Mouse (Mus musculus): ENCODE measurements around the gene Mpdz. TPM values are rescaled to one million over a fixed set of nuclear protein-coding genes. Genes with fewer than 3 reads are reported as not detected.

Mpdz gene
- polyA plus RNA-seq, 1 experiment = 10.1 TPM

DNA sequence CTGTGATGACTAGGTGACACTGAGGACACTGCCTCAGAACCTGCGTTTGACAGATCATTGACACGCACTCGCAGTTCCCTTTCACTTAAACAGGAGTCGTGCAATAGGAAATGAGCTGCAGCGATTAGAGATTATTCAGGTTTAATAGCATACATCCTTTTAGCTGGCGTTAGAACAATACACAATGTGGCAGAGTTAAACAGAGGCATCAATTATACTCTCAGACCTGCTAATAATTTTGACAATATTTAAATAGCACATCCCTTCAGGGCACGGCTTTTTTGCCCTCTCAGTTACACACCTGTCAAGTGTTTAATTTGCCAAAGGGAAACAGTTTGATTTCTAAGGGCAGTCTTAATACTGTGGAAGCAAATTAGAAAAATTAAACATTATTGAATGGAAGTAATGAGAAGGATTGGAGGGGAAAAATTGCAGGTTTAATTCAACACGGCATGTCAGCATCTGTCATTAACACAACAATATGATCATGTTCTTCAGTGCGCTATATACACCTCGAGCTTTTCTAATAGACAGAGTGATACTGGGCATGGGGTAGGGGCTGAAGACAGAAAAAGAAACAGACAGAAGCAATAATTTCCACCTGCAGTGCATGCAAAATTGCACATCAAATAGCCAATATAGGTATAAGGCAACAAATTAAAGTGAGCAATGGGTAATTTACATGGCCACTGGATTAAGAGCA, 27.1 kb downstream of the Mpdz start:
- Histone ChIP-seq H3K36me3 (ENCODE audit: control insufficient read depth, insufficient read depth) (peaks cover 4% of the 10 kb centered on the region), H3ac (ENCODE audit: control insufficient read depth, insufficient read length) (no peak overlapping the region), H3K79me2 (ENCODE audit: control insufficient read depth, insufficient read depth) (no peaks in the 10 kb centered on the region), H3K4me3 (no peak overlapping the region), H3K27me3 (ENCODE audit: control insufficient read depth, insufficient read depth, insufficient read length) (no peaks in the 10 kb centered on the region), H3K4me2 (ENCODE audit: low read depth) (no peak overlapping the region)
- TF ChIP-seq TCF3 (IDR thresholded peaks at IDR 0.05; ENCODE audit: insufficient read length, low read depth) (no peak), SRF (IDR thresholded peaks at IDR 0.05; ENCODE audit: control insufficient read depth, insufficient read length, low read depth) (no peak), POLR2A (IDR thresholded peaks at IDR 0.05; ENCODE audit: insufficient read length, low read depth) (no peak), USF1 (IDR thresholded peaks at IDR 0.05; ENCODE audit: low read depth) (no peak), MAX (IDR thresholded peaks at IDR 0.05; ENCODE audit: low read depth) (no peak), TCF12 (IDR thresholded peaks at IDR 0.05; ENCODE audit: insufficient read depth, poor library complexity, severe bottlenecking) (no peak), REST (IDR thresholded peaks at IDR 0.05; ENCODE audit: insufficient read depth, insufficient read length) (no peak), CEBPB (IDR thresholded peaks at IDR 0.05; ENCODE audit: insufficient read depth, poor library complexity, severe bottlenecking) (no peak), MYOG (IDR thresholded peaks at IDR 0.05; ENCODE audit: control insufficient read depth in 1 of 3, insufficient read depth in 1 of 3, insufficient read length in 2 of 3, low read depth in 2 of 3) (no peak), MYOD1 (IDR thresholded peaks at IDR 0.05; ENCODE audit: control insufficient read depth in 1 of 3, insufficient read length in 2 of 3, low read depth in 2 of 3) (no peak), E2F4 (IDR thresholded peaks at IDR 0.05; ENCODE audit: insufficient read depth) (no peak), POLR2AphosphoS2 (IDR thresholded peaks at IDR 0.05; ENCODE audit: insufficient read length, low read depth) (no peak)

DNA sequence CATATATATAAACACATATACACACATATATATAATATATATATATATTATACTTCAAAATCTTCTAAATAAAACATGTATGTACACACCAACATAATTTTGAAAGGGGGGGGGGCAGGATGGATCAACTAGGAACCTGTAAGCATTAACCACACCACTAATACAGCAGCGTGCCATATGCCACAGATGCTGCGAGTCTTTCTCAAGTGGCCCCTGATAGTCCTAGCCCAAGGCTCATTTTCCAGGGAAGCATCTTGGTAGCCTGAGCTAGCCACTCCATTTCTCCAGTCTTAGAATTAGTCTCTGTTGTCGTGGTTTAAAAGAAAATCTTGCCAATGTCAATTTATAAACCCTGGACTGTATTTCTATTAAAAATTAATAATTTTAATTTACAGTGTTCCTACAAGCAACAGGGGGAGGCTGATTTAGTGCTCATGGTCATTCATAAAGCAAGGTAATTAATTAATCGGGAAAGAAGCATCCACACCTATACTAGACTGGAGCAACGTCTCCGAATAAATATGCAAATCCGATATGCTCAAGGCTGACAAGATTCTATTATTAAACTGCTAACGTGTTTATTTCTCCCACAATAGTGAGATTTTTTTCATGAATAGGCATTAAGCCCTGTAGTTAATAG, 27.8 kb downstream of the Mpdz start:
- no peak overlapping the region for H3K4me2 ChIP-seq (ENCODE audit: low read depth)
- no peaks in the 10 kb centered on the region for H3K79me2 ChIP-seq (ENCODE audit: control insufficient read depth, insufficient read depth)
- H3ac ChIP-seq (ENCODE audit: control insufficient read depth, insufficient read length) = no peak overlapping the region
- peaks cover 4% of the 10 kb centered on the region for H3K36me3 ChIP-seq (ENCODE audit: control insufficient read depth, insufficient read depth)
- H3K27me3 ChIP-seq (ENCODE audit: control insufficient read depth, insufficient read depth, insufficient read length) = no peaks in the 10 kb centered on the region
- no peak overlapping the region for H3K4me3 ChIP-seq
- no peak for TF ChIP-seq TCF12 (IDR thresholded peaks at IDR 0.05; ENCODE audit: insufficient read depth, poor library complexity, severe bottlenecking)
- no peak for TF ChIP-seq REST (IDR thresholded peaks at IDR 0.05; ENCODE audit: insufficient read depth, insufficient read length)
- no peak for TF ChIP-seq SRF (IDR thresholded peaks at IDR 0.05; ENCODE audit: control insufficient read depth, insufficient read length, low read depth)
- TF ChIP-seq E2F4 (IDR thresholded peaks at IDR 0.05; ENCODE audit: insufficient read depth) = no peak

DNA sequence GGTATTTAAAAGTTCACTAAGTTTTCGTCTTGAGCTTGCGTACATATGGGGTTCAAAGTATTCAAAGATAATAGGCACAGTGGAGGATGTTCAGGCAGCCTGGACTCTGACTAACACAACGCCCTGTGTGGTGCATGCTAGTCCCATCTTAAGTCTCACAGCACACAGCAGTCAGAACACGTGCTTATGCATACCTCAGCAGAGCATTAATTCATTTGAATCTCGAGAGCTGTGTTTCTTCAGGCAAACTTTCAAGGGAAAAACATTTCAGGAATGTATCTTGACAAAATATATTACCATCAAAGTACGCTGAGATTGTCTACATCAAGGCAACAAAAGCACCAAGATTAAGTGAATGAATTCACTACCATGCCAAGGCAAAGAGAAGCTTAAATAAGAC, 45.7 kb downstream of the Mpdz start:
- no peaks in the 10 kb centered on the region for H3K27me3 ChIP-seq (ENCODE audit: control insufficient read depth, insufficient read depth, insufficient read length)
- TF ChIP-seq POLR2AphosphoS2 (IDR thresholded peaks at IDR 0.05; ENCODE audit: insufficient read length, low read depth) (no peak), MYOD1 (IDR thresholded peaks at IDR 0.05; ENCODE audit: control insufficient read depth in 1 of 3, insufficient read length in 2 of 3, low read depth in 2 of 3) (no peak), USF1 (IDR thresholded peaks at IDR 0.05; ENCODE audit: low read depth) (no peak), E2F4 (IDR thresholded peaks at IDR 0.05; ENCODE audit: insufficient read depth) (no peak), SRF (IDR thresholded peaks at IDR 0.05; ENCODE audit: control insufficient read depth, insufficient read length, low read depth) (no peak), REST (IDR thresholded peaks at IDR 0.05; ENCODE audit: insufficient read depth, insufficient read length) (no peak), CEBPB (IDR thresholded peaks at IDR 0.05; ENCODE audit: insufficient read depth, poor library complexity, severe bottlenecking) (no peak), TCF3 (IDR thresholded peaks at IDR 0.05; ENCODE audit: insufficient read length, low read depth) (no peak), MAX (IDR thresholded peaks at IDR 0.05; ENCODE audit: low read depth) (no peak), TCF12 (IDR thresholded peaks at IDR 0.05; ENCODE audit: insufficient read depth, poor library complexity, severe bottlenecking) (no peak), POLR2A (IDR thresholded peaks at IDR 0.05; ENCODE audit: insufficient read length, low read depth) (no peak), MYOG (IDR thresholded peaks at IDR 0.05; ENCODE audit: control insufficient read depth in 1 of 3, insufficient read depth in 1 of 3, insufficient read length in 2 of 3, low read depth in 2 of 3) (no peak)
- H3K4me3 ChIP-seq = no peak overlapping the region
- no peak overlapping the region for H3K4me2 ChIP-seq (ENCODE audit: low read depth)
- H3ac ChIP-seq (ENCODE audit: control insufficient read depth, insufficient read length) = no peak overlapping the region
- H3K36me3 ChIP-seq (ENCODE audit: control insufficient read depth, insufficient read depth) = no peaks in the 10 kb centered on the region
- peaks cover 4% of the 10 kb centered on the region for H3K79me2 ChIP-seq (ENCODE audit: control insufficient read depth, insufficient read depth)

DNA sequence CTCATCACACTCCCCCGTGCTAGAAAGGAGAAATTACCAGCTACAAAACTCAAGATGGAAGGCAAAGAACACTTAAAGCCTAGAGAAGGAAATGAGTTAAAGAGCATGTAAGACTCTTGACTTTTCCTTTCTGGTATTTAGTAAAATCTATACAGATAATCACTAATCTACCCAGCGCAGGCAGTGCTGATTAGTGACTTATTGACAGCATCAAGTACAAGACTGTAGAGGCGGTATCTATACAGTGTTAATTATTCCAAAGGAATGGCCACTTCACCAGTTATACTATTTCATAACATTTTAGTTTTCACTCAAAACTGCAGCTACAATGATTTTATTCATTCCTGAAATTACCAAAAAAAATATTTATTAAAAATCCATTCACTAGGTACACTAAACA, 49.7 kb downstream of the Mpdz start:
- H3K27me3 ChIP-seq (ENCODE audit: control insufficient read depth, insufficient read depth, insufficient read length) = no peaks in the 10 kb centered on the region
- no peaks in the 10 kb centered on the region for H3K36me3 ChIP-seq (ENCODE audit: control insufficient read depth, insufficient read depth)
- TF ChIP-seq E2F4 (IDR thresholded peaks at IDR 0.05; ENCODE audit: insufficient read depth) (no peak), POLR2AphosphoS2 (IDR thresholded peaks at IDR 0.05; ENCODE audit: insufficient read length, low read depth) (no peak), TCF3 (IDR thresholded peaks at IDR 0.05; ENCODE audit: insufficient read length, low read depth) (no peak), TCF12 (IDR thresholded peaks at IDR 0.05; ENCODE audit: insufficient read depth, poor library complexity, severe bottlenecking) (no peak), USF1 (IDR thresholded peaks at IDR 0.05; ENCODE audit: low read depth) (no peak), MYOG (IDR thresholded peaks at IDR 0.05; ENCODE audit: control insufficient read depth in 1 of 3, insufficient read depth in 1 of 3, insufficient read length in 2 of 3, low read depth in 2 of 3) (no peak), REST (IDR thresholded peaks at IDR 0.05; ENCODE audit: insufficient read depth, insufficient read length) (no peak), POLR2A (IDR thresholded peaks at IDR 0.05; ENCODE audit: insufficient read length, low read depth) (no peak), MYOD1 (IDR thresholded peaks at IDR 0.05; ENCODE audit: control insufficient read depth in 1 of 3, insufficient read length in 2 of 3, low read depth in 2 of 3) (no peak), SRF (IDR thresholded peaks at IDR 0.05; ENCODE audit: control insufficient read depth, insufficient read length, low read depth) (no peak), CEBPB (IDR thresholded peaks at IDR 0.05; ENCODE audit: insufficient read depth, poor library complexity, severe bottlenecking) (no peak), MAX (IDR thresholded peaks at IDR 0.05; ENCODE audit: low read depth) (no peak)
- no peak overlapping the region for H3ac ChIP-seq (ENCODE audit: control insufficient read depth, insufficient read length)
- H3K79me2 ChIP-seq (ENCODE audit: control insufficient read depth, insufficient read depth) = peaks cover 4% of the 10 kb centered on the region
- H3K4me2 ChIP-seq (ENCODE audit: low read depth) = no peak overlapping the region
- H3K4me3 ChIP-seq = no peak overlapping the region

All from myocyte (in vitro differentiated cells).